Mouse (Mus musculus): ENCODE data around the gene Osbpl3. TPM values are rescaled to one million over a fixed set of nuclear protein-coding genes. Genes with fewer than 3 reads are reported as not detected.
A peak's percentile ranks its signal among the peaks of the same experiment; 100 is the strongest.

The Osbpl3 gene
- total RNA-seq, 2 experiments from 2014 or later = 24.0 to 35.0 TPM

GRCm38 (mm10) chr6:50379136-50379535, 76.9 kb downstream of the Osbpl3 start:
- DNase-seq = peak in 1 of 2 experiments; percentile 45
- intact Hi-C loops (cut with DNase I) = no loop called here

GRCm38 (mm10) chr6:50377742-50378720, 78.0 kb downstream of the Osbpl3 start:
- DNase-seq = peak in 1 of 2 experiments; percentile 23
- intact Hi-C loops (cut with DNase I) = no loop called here

GRCm38 (mm10) chr6:50376684-50377083, 79.3 kb downstream of the Osbpl3 start:
- intact Hi-C loops (cut with DNase I) = no loop called here
- DNase-seq = no peak

- intact Hi-C loops (cut with DNase I) = no loop called here
- DNase-seq = no peak
Measured at GRCm38 (mm10) chr6:50372516-50373424, 83.2 kb downstream of the Osbpl3 start.

- intact Hi-C loops (cut with DNase I) = no loop called here
- no peak for DNase-seq
Measured at GRCm38 (mm10) chr6:50371501-50372086, 84.4 kb downstream of the Osbpl3 start.

- intact Hi-C loops (cut with DNase I) = no loop called here
- no peak for DNase-seq
Measured at GRCm38 (mm10) chr6:50368502-50369292, 87.3 kb downstream of the Osbpl3 start.

GRCm38 (mm10) chr6:50367836-50368235, 88.2 kb downstream of the Osbpl3 start:
- no peak for DNase-seq
- intact Hi-C loops (cut with DNase I) = no loop called here

GRCm38 (mm10) chr6:50366724-50367123, 89.3 kb downstream of the Osbpl3 start:
- DNase-seq = peak in 1 of 2 experiments; percentile 46
- intact Hi-C loops (cut with DNase I) = no loop called here

- intact Hi-C loops (cut with DNase I) = no loop called here
- no peak for DNase-seq
Measured at GRCm38 (mm10) chr6:50366319-50366718, 89.7 kb downstream of the Osbpl3 start.

GRCm38 (mm10) chr6:50364364-50364763, 91.6 kb downstream of the Osbpl3 start:
- no peak for DNase-seq
- intact Hi-C loops (cut with DNase I) = no loop called here

- DNase-seq = no peak
- intact Hi-C loops (cut with DNase I) = no loop called here
Measured at GRCm38 (mm10) chr6:50363385-50363784, 92.6 kb downstream of the Osbpl3 start.

- intact Hi-C loops (cut with DNase I) = no loop called here
- DNase-seq = no peak
Measured at GRCm38 (mm10) chr6:50362704-50363261, 93.2 kb downstream of the Osbpl3 start.

GRCm38 (mm10) chr6:50362196-50362595, 93.8 kb downstream of the Osbpl3 start:
- no peak for DNase-seq
- intact Hi-C loops (cut with DNase I) = no loop called here

- intact Hi-C loops (cut with DNase I) = loop anchor here (5.0 kb wide), 1 partner anchor 79 kb away; no protein-coding TSS in a partner anchor
- DNase-seq = peak; percentile 61 to 64
Measured at GRCm38 (mm10) chr6:50358104-50358679, 97.8 kb downstream of the Osbpl3 start.

GRCm38 (mm10) chr6:50354688-50355660, 101.0 kb downstream of the Osbpl3 start:
- peak; percentile 35 to 54 for DNase-seq
- intact Hi-C loops (cut with DNase I) = loop anchor here (5.0 kb wide), 1 partner anchor 82 kb away; no protein-coding TSS in a partner anchor

- intact Hi-C loops (cut with DNase I) = no loop called here
Measured at GRCm38 (mm10) chr6:50352812-50353211, 103.2 kb downstream of the Osbpl3 start.

GRCm38 (mm10) chr6:50350911-50351310, 105.1 kb downstream of the Osbpl3 start:
- DNase-seq = no peak
- intact Hi-C loops (cut with DNase I) = no loop called here

More at GRCm38 (mm10) chr6:50352812-50353211, 103.2 kb downstream of the Osbpl3 start:
- DNase-seq = no peak

- intact Hi-C loops (cut with DNase I) = no loop called here
- DNase-seq = no peak
Measured at GRCm38 (mm10) chr6:50348619-50349018, 107.4 kb downstream of the Osbpl3 start.

All from heart, postnatal 36 days (tissue).